Mouse (Mus musculus): ENCODE data around the gene Sgca.
A peak's percentile ranks its signal among the peaks of the same experiment; 100 is the strongest.
"Not testable (repeated sequence)": the region's sequence is repeated elsewhere in the genome, so short reads cannot be mapped to it uniquely, and the experiment has no call there.

Sgca gene

DNA sequence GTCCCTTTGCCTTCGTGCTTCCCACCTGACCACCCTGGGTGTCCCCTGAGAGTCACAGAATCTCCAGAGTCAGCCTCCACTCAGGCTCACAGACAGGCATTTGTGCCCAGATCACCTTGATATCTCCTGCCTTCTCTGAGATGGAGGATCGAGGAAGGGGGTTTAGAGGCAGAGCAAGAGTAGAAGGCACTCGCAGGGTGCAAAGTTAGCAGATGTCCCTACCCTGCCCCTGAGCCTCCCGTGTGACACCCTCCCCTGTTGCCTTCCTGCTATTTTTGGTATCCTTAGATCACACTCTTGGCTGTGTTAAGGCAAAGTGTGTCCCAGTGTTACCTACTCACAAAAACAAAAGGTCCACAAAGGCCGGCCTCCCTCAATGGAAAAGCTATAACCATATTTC, at the start of gene Sgca:
Gene Sgca (minus strand): TSS at position 129 of the 400 bp plus-strand sequence.
- DNase-seq (ENCODE audit: low spot score in 2 of 2), result no peak

DNA sequence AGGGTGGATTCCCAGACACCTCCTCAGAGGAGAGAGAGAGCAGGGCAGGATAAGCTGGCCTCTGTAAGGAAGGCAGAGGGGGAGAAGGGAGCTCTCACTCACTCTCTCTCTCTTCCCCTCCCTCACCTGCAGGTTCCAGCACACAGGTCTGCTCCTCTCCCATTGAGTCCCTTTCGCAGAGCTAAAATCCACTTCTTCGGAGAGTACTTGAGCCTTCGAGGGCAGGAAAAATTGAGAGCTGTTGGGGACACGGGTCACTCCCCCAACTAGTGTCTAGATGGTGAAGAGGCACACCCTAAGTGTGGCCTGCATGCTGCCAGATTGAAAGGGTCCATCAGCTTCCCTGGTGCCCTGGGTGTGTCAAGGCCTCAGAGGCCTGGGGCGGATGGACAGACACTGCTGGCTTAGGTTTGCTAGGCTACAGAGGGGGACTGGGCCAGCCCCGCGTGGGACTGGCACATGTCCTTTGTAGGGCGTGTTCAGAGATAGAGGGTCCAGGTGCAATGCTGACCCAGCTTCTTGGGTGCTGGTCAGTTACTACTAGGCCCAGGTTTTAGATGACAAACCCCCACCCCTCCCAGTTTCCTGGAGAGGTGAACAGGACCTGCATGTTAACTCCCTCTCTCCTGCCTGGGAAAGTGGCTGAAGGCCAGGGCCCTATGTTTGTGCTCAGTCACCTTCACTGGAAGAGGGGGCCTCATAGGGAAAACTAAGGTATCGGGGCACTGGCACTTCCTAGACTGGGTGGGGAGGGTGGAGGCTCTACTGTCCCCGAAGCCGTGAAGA, 49.3 kb upstream of the Sgca start:
- DNase-seq (ENCODE audit: low spot score in 2 of 2), result no peak

DNA sequence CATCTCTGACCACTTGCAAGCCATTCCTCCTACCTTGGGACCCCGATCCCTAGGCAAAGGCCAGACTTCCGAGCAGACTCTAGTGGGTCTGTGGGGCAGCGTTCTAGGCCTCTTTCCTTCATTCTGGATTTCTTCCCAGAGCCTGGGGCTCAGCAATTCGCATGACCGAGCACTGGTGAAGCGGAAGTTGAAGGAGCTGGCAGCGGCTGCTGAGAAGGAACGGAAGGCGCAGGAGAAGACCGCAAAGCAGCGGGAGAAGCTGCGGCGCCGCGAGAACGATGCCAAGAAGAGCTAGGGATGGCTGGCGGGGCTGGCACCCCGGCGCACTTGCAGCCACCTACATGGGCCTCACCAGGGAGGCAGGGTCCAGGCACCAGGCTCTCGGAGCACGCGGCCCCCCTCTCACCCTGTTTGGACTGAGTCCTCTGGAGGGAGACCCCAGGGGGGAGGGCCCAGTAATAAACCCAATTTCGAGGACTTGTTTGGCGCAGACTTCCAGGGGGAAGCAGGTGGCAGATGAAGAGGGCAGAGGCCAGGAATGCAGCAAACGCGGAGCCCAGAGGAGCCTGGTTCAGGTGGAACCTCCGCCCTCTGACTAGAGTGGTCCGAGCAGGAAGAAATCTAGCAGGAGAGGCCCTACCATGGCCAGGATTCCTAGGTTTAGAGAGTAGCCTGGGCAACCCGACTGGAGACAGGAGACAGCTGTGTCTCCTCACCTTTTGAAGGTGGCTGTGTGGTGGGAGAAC, 48.5 kb upstream of the Sgca start:
- no peak for DNase-seq (ENCODE audit: low spot score in 2 of 2)

DNA sequence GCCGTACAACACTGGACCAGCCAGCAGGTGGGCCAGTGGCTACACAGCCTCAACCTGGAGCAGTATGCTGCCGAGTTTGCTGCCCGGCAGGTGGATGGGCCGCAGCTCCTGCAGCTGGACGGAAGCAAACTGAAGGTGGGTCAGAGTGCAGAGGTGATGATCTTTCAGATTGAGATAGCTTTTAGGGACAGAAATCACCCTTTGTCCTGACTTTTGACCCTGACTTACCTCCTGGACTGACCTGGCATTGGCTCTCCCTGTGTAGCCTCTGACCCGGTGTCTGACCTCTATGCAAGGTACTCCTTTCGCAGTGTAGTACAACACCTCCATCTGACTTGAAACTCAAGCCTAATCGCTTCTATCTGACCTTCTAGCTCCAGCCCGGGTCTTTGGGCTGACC, 47.4 kb upstream of the Sgca start:
- DNase-seq (ENCODE audit: low spot score in 2 of 2), result no peak

DNA sequence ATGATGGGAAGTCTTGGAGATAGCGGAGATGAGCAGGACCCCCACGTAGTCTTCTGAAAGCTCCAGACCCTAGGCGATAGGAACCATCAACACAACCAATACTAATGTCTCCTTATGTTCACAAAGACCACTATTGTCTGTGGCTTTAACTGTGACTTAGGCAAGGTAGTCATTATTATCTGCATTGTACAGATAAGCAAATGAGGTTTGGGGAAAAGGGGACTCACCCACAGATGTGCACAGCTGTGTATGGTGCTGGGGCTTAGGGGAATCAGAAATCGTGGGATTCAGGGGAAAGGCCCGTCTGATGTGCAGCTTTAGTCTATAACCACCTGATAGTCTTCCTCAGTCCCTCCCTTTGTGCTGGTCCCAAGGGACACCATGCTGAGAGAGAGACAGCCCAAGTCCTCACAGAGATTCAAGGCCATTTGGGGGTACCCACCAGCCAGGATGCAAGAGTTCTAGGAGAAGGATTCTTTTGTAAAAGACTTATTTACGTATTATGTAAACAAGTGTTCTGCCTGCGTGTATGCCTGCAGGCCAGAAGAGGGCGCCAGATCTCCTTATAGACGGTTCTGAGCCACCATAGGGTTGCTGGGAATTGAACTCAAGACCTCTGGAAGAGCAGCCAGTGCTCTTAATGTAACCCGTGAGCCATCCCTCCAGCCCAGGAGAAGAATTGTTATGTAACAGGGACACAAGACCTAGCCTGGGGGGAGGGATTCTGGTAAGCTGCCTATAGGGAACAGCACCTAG, 46.3 kb upstream of the Sgca start:
- no peak for DNase-seq (ENCODE audit: low spot score in 2 of 2)

DNA sequence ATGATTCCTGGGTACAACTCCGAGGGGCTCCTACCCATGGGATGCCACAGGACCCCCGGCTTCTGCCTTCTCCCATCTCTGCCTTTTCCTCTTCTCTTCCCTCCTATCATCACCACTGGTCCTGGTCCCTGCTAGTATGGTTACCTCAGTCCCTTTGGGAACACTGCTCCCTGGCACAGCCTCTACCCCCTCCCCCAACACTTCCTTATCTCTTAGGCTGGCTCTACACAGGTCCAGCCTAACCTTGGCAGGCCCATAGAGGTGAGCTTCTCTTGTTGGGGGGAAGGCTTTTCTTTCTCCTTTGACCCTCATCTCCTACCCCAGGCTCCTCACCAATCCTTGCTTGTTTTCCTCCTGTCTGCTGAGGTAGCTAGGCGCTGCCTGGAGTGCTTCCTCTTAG, 39.4 kb upstream of the Sgca start:
- DNase-seq (ENCODE audit: low spot score in 2 of 2), result no peak

DNA sequence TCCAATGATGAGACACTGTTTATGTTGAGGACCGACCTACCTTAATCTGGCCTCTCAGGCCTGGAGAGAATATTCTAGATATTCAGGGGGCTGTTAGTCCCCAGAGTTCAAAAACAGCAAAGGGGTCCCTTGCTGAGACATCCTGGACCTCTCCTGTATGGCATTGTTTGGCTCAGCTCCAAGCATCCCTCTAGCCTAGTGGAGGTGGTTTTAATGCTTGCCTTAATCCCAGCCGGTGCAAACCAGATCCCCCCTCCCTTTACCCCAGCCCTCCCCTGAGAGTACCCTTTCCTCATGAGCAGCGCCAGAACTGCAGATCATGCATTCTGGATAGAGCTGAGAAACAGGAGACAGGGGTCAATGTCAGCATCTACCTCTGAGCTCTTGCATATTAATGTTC, 36.4 kb upstream of the Sgca start:
- no peak for DNase-seq (ENCODE audit: low spot score in 2 of 2)

DNA sequence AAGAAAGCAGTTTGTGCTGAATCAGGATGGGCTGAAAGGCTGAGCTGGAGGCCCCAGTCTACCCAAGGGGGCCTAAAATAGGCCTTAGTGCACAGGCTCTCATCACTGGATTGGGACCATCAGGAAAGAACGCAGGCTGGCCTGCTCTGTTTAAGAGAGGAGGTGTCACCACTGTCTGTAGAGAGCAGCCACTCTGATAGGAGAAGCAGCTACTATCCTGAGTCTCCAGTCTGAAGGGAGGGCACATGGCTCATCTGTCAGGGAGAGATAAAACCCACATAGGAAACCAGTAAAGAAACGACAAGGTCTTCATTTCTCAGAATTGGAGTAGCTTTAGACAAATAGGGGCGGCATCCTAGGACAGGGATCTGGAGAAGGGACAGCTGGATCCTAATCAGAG, 35.9 kb upstream of the Sgca start:
- DNase-seq (ENCODE audit: low spot score in 2 of 2), result no peak

DNA sequence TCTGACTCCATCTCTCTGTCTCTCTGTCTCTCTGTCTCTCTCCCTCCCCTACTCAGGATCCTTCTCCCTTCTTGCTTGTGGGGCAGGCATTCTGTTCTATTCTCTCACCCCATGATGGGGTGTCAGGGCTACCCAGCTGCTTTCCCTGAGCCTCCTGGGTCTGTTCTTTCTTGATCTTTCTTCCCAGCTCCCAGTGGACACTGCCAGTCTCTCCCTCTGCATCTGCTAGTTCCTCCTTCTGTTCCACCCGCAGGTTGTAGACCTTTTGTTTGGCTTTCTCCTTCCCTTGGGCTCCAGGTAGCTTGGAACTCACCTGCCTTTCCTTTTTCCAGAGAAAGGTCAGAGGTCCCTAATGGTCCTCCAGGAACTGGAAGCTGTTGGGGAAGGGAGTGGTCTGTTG, 35.3 kb upstream of the Sgca start:
- DNase-seq (ENCODE audit: low spot score in 2 of 2), result no peak

DNA sequence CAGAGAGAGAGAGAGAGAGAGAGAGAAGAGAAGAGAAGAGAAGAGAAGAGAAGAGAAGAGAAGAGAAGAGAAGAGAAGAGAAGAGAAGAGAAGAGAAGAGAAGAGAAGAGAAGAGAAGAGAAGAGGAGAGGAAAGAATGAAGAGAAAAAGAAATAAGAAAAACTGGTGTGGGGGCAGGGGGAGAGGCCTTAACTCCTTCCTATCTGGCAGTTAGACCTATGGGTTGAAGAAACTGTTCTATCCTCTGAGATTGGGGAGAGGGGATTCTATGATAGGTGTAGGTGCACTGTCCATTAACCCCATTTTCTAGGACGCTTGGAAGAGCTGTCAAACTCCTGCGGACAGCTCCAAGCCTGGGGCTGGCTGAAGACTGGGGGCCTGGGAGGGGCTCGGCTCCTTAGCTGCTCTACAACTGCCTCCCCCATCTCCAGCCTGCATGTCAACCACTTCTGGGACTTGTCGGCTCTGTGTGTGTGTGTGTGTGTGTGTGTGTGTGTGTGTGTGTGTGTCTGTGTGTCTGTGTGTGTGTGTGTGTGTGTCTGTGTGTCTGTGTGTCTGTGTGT, 34.8 kb upstream of the Sgca start:
- DNase-seq (ENCODE audit: low spot score in 2 of 2), result not testable (repeated sequence)

DNA sequence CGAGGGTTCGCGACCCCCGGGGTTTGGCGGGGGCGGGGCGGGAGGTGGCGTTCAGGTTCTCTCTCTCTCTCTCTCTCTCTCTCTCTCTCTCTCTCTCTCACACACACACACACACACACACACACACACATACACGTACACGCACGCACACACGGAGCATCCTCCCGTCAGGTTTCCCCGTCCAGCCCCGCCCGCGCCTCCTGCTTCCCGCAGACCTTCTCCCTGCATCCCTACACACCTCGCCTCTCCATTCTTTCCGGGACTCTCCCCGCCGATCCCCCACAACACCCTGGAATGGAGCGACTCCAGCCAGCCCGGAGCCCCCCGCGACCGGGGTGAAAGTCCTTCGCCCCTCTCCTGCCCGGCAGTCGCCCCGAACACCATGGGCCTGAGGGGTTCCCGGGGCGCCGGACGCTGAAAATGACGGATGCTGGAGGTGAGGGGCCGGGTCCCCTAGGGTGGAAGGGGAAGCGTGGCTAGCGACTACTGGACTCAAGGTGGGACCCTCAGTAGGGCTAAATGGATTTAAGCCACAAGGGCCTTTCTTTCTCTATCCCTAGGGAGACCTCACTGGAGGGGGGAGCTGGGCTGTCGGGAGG, 34.1 kb upstream of the Sgca start:
- no peak for DNase-seq (ENCODE audit: low spot score in 2 of 2)

DNA sequence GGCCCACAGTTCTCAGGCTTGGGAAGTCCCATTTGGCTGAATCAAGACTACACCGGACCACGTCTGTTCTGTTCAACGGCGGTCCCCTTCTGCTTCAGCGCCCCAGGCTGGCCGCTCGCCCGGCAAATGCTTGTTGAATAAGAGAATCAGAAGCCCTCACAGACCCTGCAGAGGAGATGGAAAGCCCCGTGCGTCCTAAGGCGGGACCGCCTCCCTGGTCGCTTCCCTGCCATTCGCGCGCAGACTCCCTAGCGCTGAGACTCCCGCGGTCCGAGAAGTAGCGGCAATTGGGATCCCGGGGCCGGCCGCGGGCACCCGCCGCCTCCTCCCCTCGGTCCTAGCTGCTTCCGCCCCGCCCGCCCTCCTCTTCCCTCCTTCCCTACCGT, 33.5 kb upstream of the Sgca start, which contains the start of gene Samd14:
Gene Samd14 (plus strand): TSS at position 251 of the 386 bp plus-strand sequence.
- DNase-seq (ENCODE audit: low spot score in 2 of 2), result peak in 1 of 2 experiments; percentile 48

DNA sequence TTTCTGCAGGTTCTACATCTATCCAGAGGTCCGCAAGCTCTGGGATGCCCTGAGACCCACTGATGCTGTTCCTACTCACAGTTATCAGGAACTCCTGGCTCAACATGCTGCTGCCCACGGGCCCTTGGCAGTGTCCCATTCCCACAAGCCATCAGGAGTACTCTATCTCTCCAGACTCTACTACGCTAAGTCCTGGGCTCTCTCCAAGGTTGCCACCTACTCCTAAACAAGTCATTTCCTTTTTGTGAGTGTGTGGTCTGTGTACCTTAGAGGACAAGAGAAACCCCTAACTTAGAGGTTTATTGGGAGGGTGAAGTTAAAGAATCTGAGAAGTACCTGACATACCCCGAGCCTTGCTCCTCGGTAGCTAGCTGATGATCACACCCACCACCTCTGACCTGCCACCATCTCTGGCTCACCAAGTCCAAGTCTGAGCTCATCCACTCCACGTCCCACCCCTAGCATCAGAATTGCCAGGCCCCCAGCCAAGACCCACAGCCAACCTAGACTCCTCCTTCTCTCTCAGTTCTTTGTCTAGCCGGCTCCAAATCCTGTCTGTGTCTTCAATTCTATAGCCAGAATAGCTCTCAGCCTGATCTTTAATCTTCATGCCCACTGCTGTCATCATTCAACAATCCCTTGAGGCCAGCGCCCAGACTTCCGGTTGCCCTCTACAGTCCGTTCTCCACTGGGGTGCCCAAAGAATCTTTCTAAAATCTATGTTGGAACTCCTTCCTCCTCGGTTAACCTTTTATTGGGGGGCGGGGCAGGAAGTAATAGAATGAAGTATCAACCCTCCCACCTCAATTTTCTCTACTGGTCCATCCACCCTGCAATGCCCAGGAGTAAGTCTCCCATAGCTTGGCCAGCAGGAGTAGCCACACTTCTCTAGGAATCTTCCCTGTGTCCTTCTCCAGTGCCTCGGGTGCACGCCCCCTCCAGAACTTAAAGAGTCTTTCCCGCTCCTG, 32.8 kb upstream of the Sgca start:
- DNase-seq (ENCODE audit: low spot score in 2 of 2), result no peak

DNA sequence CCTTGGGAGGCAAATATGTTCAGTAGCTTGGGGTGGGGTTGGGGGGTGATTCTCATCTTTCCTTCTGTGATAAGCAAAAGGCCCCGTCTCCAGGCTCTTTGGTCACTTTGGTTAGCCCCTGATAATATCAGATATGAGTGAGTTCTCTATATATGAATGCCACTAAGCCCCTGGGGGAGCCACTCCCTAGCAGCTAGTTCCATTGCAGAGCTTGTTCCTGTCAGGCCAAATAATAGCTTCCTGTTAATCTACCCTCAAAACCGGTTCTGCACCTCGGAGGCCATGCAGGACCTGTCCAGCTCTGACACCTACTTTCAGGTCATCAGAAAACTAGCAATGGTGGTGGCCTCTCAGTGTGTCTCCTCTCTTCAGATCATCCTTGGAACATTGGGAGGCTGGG, 31.3 kb upstream of the Sgca start:
- no peak for DNase-seq (ENCODE audit: low spot score in 2 of 2)

DNA sequence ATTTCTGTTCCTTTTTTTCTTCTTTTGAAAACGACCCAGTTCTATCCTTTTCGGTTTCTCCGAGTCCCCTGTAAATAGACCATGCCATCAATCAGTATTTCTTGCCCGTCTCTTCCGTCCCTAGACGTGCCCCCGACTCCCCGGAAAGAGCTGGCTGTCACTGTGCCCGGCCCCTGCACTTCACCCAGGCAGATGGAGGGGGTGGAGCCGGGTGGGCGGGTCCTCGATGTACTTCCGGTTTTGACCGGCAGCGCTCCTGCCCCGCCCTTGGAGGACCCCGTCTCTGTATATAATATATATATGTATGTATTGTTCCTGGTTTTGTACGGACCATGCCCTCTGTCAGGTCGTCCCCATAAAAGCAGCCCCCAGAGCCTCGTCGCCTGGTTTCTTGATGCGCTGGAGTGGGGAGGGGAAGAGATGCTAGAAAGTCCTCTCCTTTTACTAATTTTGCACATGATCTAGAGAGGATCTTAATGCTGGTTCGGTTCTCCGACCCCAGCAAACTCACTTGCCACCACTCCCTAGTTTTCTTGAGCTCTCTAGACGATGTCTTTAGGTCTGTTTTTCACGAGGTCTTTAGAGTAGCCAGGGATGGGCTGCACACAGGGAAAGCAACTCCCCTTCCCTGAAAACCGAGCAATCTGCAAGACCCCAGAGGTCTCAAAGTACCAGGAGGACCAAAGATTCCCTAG, 30.5 kb upstream of the Sgca start:
- DNase-seq (ENCODE audit: low spot score in 2 of 2), result peak; percentile 72 to 81

DNA sequence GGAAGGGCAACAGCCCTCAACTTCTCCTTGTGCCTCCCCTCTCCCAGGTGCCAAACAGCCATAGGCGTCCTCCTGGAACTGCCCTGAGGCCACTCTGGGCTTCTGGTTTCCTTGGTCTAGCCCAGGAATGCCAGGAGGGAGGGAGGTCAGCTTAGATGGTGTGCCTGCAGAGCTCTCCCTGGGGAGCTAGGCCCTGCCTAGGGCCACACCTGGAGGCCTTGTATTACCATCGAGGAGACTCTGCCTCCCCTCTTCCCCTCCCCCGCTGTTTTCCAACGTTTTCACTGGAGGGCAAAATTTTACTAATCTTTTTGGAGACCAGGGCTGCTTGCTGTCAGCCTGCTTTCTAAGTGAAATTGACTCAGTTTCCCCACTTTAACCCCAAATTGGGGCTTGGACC, 29.9 kb upstream of the Sgca start:
- no peak for DNase-seq (ENCODE audit: low spot score in 2 of 2)

DNA sequence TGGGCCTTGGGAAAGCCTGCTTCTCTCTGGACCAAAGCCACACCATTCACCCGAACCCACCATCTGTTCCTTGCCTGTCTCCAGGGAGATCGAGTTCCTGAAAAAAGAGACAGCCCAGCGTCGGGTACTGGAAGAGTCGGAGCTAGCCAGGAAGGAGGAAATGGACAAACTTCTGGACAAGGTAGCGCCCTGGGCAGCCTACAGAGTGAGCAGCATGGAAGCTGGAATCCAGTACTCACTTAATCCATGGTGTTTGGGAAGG, 28.7 kb upstream of the Sgca start:
- no peak for DNase-seq (ENCODE audit: low spot score in 2 of 2)

DNA sequence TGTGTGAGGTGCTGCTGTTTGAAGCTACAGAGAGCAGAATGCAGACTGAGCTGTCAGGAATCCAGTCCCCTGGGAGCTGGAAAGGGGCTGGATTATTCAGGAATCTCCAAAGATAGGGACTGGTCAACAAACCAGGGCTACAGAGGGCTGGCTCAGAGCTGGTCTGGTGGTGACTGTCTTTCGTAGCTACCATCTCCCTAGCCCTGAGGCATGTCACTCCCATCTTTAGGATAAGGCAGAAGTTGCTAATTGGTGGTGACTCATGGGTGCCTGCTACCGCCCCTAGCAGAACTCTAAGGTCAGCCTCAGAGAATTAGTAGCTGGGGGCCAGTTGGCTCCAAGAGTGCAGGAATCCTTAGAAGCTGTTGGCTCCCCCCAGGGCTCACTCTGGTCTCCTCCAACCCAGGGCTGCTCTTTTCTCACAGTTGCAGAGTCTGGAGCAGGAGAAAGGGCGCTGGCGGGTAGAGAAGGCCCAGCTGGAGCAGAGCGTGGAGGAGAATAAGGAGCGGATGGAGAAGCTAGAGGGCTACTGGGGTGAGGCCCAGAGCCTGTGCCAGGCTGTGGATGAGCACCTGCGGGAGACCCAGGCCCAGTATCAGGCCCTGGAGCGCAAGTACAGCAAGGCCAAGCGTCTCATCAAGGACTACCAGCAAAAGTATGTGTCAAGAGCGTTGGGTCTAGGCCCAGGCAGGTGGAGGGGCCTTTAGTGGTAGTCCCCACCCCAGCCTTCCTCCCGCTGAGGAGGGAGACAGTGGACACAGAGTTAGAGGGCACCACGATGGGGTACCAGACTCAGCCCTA, 28.2 kb upstream of the Sgca start:
- DNase-seq (ENCODE audit: low spot score in 2 of 2), result no peak

DNA sequence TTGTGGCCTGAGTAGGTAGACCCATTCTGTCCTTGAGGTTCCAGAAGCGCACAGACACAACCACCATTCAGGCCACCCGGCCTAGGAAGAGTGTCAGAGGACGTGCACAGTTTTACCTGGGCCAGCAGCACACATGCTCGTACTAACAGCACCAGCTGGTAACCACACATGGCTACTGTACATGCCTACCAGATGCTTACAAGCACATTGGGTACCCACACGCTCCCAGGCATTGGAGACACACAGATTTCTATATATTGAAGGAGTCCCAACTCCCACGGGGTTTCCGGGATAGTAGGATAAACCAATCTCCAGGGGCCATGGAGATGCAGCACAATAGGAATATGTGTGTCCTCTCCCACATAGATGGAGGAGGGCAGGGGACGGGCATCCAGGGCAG, 26.6 kb upstream of the Sgca start:
- no peak for DNase-seq (ENCODE audit: low spot score in 2 of 2)

All from urinary bladder, postnatal 36 days (tissue).